Mouse (Mus musculus): ENCODE data around the gene Dcst1.

Gene Dcst1

DNA sequence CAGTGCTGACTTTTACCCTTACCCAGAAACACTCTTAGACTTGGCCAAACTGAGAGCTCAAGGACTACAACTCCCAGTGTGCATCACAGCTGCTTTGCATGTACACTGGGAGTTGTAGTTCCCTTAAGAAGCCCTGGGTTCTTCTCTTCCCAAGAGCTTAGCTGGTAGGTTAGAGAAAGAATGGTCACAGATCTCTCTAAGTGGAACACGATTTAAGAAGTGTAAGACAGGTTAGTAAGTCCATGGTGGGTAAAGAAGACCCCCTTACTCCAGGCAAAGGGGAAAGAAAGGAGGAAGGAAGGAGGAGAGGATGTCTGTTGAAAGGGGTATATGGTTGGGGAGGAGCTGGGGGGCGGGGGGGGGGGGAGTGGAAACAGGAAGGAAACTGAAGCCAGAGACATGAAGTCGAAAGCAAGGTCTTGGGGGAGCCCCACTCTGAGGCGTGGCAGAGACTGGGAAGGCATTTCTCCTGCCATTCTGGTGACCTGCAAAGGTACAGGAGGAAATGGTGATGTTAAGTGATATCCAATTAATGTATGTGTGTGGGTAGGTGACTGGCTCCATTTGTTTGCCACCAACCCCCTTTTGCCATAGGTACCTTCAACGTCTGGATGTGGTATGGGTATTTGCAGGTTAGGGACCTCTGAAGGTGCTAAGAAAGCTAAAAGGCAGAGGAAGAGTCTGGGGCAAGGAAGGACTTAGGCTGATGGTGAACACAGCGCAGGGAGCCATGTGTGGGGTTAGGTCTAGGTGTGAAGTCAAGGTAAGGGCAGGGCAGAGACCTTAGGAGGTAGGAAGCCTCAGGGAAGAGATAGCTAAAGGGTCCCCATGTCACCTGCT is 24.1 kb upstream of the Dcst1 start:
- DNase-seq (ENCODE audit: extremely low read depth, low read depth): peak; percentile 82

DNA sequence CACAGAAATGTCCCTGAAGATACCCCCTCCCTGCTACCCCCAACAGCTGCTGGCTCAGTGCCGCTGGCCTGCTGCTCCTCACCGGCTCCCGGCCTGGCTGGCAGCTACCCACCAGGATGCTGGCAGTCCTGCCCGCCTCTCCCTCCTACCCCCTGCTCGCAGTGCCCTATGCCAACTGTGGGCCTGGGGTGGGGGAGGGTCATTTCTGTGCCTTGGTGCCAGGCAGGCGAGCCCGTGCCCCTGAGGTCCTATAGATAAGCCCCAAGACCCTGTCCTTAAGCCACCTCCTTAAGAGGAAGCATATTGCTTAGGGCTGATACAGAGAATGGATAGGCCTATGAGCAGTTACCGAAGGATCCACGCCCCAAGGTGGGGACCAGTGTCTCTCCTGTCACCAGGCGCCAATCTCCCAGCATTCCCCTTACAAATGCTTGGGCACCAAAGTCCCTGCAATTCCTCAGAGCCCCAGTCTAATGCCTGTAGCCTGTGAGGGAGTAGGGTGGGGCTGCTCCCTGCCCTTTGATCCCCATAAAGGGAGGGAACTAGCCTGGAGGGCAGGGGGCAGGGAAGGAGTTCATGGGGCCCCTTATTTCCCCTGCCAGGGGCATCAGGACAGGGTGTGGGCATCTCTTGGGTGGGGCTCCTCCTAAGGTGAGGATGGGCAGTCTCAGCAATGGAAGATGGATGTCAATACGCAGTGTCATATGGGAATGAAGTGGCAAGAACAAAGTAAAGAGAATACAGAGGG is 23.3 kb upstream of the Dcst1 start:
- DNase-seq (ENCODE audit: extremely low read depth, low read depth): peak; percentile 78

DNA sequence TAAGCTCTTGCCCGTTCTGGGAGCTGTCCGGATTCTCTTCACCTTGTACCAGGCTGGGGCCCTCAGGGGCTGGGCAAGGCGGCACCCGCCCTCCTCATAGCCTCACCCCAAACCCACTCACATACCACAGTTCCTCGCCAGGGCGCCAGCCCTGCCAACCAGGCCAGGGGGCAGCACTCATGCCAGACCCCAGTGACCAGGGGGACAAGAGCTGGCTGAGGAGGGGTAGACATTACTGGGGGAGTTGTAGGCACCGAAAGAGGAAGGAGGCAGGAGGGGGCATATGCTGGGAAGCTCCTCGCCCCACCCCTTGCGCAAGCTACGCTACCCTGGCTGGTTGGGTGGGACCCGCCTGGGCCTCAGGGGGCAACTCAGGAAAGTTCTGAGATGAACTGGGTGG is 22.6 kb upstream of the Dcst1 start:
- no peak for DNase-seq (ENCODE audit: extremely low read depth, low read depth)

DNA sequence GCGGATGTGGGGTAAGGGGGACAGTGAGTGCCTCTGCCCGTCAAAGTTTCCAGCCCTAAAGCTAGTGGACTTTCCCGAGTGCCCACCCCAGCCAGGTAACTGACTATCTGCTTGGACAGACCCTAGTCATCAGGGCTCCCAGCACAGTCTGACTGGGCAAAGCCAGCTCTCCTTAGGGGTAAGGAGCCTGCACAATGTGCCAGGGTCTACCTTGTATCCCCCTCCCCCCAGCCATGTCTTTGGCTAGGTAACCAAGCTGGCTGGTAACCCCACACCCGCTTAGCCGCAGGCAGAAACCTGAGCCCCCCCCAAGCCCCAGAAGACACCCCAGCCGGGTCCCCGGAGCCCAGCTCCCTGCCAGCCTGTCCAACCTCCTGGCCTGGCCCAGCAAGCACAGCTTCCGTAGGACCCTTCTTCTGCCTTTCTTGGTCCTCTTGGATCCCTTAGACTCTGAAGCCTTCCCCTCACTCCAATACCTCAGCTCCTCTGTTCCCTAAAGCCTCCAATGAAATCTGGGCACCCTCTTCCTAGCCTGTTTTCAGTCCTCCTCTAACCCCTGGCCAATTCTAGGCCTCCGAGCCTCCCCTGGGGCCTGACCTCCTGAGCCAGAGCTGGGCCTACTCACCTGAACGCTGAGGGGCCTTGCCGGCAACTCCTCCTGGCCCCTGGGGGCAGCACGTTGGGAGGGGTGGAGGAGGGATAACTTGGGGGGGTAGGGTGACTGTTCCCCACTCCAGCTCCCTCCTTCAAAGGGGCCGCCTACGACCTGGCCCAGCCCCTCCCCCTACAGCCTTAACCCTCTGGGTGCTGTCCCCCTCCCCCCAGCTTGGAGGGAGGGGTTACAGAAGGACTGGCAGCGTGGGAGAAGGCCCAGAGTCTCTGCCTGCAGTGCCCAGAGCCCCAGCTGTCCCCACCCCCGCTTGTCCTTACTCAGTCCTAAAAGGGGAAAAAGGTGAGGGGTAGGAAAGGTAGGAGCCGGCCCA is 21.7 kb upstream of the Dcst1 start:
- DNase-seq (ENCODE audit: extremely low read depth, low read depth): no peak

DNA sequence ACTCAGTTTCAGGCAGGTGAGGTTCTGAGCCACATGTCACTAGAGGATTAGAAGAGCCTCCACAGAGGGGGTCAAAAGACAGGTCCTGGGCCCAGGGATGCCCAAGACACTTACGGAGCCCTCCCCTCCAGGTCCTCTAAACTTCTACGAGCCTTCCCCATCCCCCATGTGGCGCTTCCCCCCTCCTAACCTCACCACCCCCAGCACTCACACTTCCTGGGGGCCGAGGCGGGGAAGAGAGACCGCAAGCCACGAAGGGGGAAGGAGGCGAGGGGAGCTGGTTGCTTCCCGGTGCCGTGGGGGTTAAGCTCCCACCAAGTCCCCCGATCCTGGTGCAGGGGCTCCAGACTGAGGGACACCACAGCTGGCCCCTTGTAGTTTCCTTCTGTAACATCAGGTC is 20.4 kb upstream of the Dcst1 start:
- no peak for DNase-seq (ENCODE audit: extremely low read depth, low read depth)

DNA sequence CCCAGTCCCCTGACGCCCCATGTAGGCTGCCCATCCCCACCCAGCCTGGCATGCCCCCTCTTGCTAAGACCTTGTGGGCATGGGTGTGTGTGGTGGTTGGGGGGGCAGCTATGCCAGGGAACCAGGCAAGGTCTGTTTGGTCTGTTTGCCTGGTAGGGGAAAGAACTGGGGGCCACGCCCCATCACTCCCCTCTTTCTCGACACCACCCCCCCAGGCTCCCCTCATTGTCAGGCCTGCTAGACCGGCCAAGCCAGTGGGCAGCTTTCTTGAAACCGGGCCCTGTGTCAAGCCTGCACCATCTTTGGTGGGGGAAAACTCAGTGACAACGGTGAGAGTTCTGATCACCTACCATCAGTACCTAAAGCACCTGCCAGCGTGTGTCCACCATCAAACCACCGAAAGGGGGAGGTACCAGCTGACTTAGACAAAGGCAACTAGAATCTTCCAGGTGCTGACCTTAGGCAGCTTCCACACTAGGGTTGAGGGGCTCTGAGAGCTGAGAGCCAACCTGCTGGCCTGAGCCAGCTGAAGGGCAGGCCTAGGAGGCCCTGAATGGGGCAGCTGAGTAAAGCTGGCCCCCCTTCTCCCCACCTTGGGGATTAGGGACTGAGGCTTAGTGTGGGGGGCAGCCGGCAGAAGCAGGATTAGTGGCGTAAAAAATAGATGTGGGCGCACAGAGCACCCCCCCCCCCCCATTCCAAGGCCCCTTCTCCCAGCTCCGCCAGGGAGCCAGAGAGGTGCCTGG is 19.5 kb upstream of the Dcst1 start:
- no peak for DNase-seq (ENCODE audit: extremely low read depth, low read depth)

DNA sequence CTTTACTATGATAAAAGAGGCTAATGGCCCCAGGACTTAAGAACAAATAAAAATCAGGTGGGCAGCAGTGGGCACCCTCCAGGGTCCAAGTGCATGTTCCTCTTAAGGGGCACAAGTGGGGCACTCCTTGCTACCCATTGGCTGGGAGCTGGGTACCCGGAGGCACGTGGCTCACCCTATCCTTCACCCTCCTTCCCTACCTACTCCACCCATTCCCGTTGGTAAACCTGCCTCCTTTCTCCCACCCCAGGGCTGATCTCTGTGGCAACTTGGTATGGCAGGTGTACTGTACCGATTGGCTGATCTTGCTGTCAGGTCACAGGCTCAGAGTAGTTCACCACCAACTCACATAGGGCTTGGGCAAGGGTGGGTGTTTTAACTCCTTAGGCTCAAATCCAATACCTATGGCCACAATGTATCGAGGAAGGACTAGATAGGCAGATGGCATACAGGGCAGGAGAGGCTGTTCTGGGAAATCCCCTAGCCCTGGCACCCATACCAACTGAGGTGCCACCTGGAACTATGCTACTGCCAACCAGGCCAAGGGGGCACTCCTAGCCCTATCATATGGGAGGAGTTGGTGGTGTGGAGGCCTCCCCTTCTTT is 18.7 kb upstream of the Dcst1 start:
- no peak for DNase-seq (ENCODE audit: extremely low read depth, low read depth)

DNA sequence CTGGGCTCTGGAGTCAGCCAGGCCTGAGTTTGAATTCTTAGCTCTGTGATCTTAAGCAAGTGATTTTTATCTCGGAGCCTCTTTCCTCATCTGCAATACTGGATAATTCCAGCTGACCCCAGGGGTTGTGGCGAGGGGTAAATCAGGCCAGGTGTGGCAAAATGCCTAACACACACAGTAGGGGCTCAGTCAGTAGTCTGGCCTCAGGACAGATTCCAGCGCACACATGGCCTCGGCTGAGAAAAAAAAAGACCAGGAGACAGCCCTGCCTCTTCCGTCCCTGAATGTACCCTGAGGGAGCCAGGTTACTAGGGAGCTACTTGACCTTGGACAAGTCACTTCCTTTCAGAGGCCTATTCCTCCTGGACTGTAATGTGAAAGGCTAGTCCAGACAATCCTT is 17.9 kb upstream of the Dcst1 start:
- DNase-seq (ENCODE audit: extremely low read depth, low read depth): no peak

DNA sequence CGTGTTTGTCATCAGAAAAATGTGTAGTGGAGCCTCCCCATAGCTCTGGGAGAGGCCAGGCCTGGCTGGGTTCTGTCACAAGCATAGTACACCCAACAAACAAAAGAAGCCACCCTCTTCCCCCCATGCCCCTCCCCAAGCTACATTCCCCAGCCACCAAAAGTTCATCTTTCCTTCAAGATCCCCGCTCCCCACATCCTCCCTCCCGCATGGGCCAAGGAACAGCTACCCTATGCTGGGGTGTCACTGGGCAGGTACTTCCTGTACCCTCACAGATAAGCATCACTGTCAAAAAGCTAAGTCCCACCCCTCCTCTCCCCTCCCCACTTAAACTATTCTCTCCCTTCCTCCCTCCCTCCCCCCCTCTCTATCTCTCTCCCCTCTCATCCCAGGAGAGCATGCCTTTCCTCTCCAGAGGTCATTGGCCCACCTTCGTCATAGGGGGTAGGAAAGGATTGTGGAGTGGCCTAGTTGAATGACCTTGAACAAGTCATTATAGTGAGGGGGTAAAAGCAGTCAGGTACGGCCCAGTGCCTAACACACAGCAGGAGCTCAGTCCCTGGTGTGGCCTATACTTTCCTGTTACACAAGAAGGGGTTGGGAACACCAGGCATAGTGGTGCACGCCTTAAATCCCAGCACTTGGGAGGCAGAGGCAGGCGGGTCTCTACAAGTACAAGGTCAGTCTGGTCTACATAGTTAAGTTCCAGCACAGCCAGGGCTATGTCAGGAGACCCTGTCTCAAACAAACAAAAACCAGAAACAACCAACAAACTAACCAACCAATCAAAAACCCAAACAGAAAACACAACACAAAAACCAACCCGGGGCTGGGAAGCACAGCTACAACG is 17.2 kb upstream of the Dcst1 start:
- DNase-seq (ENCODE audit: extremely low read depth, low read depth): no peak

DNA sequence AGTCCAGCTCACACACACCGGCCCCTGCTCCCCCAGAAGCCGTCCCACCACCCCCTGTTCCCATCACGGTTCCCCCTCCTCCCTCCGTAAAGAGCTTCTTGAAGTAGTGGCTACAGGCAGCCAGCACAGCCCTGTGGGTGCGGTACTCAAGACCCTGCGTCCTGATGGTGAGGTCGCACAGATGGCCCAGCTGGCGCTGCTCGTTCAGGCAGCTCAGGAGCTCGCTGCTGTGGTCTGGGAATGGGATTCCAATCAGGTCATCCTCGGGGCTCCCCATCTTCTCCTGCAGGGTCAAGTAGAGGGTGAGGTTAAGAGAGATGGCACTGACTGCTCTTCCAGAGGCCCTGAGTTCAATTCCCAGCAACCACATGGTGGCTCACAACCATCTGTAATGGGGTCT is 16.2 kb upstream of the Dcst1 start:
- no peak for DNase-seq (ENCODE audit: extremely low read depth, low read depth)

DNA sequence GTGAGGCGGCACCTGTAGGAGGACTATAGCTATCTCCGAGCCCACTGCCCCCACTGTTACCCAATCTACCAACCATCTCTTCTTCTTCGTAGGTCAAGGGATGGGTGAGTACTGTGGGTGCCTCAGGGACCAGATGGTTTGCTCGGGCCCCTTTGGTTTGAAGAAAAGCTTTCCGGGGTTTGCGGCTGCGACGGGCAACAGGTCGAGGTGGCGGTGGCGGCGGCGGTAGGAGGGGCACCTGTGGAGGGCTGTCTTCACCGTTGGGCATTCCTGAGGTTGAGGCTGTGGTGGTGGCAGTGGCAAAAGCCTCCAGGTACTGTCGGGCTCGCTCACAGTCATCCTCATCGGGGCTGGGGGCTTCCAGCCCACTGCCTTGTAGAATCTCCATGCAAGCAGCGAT is 15.7 kb upstream of the Dcst1 start:
- no peak for DNase-seq (ENCODE audit: extremely low read depth, low read depth)

DNA sequence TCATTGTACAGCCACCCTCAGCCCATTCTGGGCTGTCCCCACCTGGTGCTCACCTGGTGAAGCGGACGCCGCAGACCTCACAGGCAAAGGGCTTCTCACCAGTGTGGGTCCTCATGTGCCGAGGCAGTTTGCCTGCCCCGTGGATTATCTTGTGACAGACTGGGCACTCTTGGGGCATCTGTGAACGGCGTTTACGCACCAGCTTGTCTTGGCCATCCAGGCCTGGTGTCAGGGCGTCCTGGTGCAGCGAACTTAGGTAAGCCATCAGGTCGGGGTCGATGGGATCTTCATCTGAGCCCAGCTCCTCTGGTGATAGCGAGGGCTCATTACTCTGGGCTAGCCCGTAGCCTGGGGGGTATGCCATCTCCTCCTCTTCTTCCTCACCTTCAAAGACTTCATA is 15.2 kb upstream of the Dcst1 start:
- no peak for DNase-seq (ENCODE audit: extremely low read depth, low read depth)

DNA sequence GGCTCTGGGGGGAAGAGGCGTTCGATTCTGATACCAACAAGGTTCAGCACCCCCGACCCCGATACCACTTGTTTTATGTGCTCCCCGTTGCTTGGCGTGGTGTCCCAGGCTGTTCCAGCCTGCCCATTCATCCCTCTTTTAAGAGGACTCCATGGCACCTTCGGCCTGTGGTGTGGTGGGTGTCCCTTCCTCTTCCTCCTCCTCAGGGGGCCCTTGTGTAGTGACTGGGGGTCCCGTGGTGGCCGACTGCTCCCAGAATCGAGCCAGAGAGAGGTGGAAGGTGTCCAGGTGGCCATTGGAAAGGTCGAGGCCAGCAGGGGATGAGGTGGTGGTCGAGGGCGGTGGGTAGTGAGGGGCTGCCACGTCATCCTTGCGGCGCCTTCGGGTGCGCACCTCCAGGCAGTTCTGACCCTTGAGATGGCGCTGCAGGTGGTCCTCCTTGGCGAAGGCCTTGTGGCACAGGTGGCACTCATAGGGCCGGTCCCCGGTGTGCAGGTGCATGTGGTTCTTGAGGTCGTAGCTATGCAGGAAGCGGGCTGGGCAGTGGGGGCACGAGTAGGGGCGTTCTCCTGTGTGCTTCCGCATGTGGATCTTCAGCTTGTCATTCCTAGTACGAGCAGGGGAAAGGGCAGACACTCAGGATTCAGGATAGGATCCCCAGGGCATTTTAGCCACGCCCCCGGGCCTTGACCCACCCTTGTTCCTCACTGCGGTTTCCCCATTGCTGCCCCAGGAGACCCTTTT is 14.5 kb upstream of the Dcst1 start:
- DNase-seq (ENCODE audit: extremely low read depth, low read depth): no peak

DNA sequence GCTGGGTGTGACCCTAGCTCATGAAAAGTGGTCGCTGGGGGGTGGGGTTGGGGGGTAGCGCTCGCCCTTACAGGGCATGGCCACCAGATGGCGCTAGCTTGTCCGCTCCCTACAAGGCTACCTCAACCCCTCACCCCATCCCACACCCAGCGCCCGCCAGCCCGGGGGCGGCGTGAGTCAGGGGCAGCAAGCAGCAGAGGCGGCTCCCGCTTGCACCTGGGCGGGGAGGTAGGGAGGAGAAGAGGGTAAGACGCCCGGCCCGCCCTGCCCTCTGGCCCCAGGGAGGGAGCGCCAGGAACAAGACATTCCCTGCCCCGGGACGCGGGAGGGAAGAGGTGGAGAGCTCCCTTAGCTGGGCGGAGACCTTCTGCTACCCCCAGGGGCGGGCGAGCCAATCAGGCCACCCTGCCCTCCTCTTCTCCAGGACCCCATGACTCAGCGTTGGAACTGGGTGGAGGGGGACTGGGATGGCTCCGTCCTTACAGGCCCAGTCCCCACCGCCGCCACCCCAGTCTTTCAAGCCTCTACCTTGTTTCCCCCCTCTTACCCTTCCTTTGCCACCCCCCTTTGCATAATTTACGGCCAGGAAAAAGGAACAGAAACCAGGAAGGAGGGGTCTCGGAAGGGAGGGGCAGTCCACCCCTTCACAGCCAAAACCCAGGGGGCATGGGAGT is 13.5 kb upstream of the Dcst1 start:
- DNase-seq (ENCODE audit: extremely low read depth, low read depth): no peak

DNA sequence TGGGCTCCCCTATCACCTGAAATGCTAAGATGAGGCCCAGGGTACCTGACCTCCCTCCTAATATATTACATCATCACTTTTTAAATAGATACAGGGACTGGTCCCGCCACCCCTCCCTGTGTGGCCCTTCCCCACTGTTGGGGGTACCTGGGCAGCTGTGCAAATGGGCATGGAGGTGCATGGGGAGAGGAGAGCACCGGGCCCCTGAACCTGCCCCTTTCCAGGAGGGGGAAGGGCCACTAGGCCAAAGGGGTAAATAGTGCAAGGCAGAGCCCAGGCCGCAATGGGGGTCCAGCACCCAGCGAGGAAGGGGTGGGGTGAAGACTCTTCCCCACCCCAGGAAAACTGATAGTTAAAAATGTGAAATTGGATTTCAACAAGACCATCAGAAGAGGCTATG is 12.8 kb upstream of the Dcst1 start:
- DNase-seq (ENCODE audit: extremely low read depth, low read depth): no peak

DNA sequence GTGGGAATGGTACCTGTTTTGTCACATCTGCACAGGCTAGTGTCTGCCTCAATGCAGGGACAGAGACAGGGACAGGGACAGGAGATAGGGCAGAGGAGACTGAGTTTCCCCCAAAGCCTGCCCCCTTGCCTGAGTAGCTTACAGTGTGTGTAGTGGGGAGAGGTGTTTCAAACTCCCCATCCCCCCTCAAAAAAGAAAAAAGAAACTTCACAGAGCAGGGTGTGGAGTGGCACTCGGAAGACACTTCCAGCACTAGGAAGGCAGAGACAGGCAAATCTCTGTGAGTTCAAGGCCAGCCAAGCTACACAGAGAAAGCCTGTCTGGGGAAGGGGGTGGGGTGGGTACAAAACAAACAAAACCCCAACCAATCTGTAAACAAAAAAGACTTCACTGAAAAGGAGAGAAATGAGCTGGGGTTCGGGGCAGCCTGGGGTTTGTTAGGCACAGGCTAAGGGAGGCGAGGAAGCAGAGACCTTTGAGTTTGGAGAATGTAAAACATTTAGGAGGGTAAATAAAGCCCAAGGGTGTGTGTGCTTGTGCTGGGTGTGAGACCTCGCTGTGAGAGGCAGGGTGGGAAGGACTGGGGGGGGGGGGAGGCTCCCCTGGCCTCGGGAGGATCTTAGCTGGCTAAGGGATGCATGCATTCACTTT is 8.7 kb upstream of the Dcst1 start:
- DNase-seq (ENCODE audit: extremely low read depth, low read depth): no peak

DNA sequence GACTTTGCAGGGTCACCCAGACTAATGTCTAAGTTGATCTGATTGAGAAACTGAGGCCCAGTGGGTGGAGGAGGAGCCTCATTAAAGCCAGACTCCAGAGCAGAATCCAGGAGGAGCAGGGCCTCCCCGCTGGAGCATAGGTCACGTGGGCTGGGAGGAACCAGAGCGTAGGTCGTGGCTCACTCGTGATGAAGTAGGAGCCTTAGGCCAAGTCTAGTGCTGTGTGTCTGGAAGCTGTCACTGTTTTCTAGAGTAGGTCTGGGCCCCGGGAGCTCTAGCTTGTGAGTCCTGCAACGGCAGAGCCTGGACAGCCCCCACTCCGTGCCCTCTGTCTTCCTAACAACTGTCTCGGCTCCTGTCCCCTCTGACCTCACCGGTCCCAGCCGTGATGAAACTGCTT is 2.3 kb upstream of the Dcst1 start:
- DNase-seq (ENCODE audit: extremely low read depth, low read depth): no peak

Data from MEL-GATA-1-ER (cell line).